Mouse (Mus musculus) heart, postnatal 0 days (tissue): Measurements from ENCODE around the gene H2-Q10.

Experiments used
- CTCF ChIP-seq: IDR thresholded peaks from 2 replicates; pipeline ENCODE4 v1.5.1; 2016; ENCODE audit warnings: antibody characterized with exemption, control low read depth, low read depth
- EP300 ChIP-seq: IDR thresholded peaks from 2 replicates; pipeline ENCODE4 v1.6.1; 2016; ENCODE audit warnings: antibody characterized with exemption, low read depth

DNA sequence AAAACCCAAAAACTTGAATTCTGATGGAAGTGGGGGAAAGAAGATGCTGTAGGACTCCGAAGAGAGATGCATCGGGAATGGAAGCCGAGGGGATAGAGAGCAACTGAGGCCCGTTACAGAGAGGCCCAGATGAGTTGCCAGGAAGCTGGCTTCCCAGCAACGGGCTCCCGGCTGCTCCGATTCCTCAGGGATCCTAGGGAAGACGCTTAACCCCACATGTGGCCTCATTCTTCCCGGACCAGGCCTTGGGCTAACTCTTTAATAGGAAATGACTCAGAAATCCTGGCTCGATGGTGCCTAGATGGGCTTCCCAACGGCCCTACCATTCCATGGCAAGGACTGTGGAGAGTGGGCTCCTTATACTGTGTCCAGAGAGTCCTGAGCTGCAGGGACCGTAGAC is 47.6 kb downstream of the H2-Q10 start:
- TF ChIP-seq EP300: no peak
- no peak for TF ChIP-seq CTCF
